Mouse (Mus musculus) limb, embryonic 12.5 days (tissue): ENCODE results near the gene Dnttip1. TPM values are rescaled to one million over a fixed set of nuclear protein-coding genes. Genes with fewer than 3 reads are reported as not detected.

ENCODE experiments used
- ATAC-seq: fragments of 200-750 bp; cut with Nextera tagmentation; 2 replicates; pipeline ENCODE4 v1.8.0; 2017; ENCODE audit warnings: low read depth, moderate TSS enrichment; ENCODE audit not compliant: insufficient number of reproducible peaks, insufficient read depth, low FRiP score, low TSS enrichment
- H3K27ac ChIP-seq: fragments of 300-500 bp; sonication (generic); 2 replicates; pipeline ENCODE4 v1.5.1; 2016; ENCODE audit warnings: mild to moderate bottlenecking, moderate library complexity
- H3K27me3 ChIP-seq: fragments of 300-500 bp; sonication (generic); 2 replicates; pipeline ENCODE4 v1.6.1; 2016; ENCODE audit warnings: mild to moderate bottlenecking, moderate library complexity
- H3K36me3 ChIP-seq: fragments of 300-500 bp; sonication (generic); 2 replicates; pipeline ENCODE4 v1.6.1; 2016; ENCODE audit warnings: mild to moderate bottlenecking, moderate library complexity
- H3K4me1 ChIP-seq: fragments of 300-500 bp; sonication (generic); replicated peaks from 2 replicates; pipeline ENCODE4 v1.6.1; 2016
- H3K4me2 ChIP-seq: fragments of 300-500 bp; sonication (generic); 2 replicates; pipeline ENCODE4 v1.6.1; 2016; ENCODE audit warnings: mild to moderate bottlenecking, moderate library complexity
- H3K4me3 ChIP-seq: fragments of 300-500 bp; sonication (generic); replicated peaks from 2 replicates; pipeline ENCODE4 v1.5.1; 2016; ENCODE audit warnings: mild to moderate bottlenecking
- H3K9ac ChIP-seq: fragments of 300-500 bp; sonication (generic); replicated peaks from 2 replicates; pipeline ENCODE4 v1.6.1; 2016; ENCODE audit warnings: mild to moderate bottlenecking, moderate library complexity
- H3K9me3 ChIP-seq: fragments of 300-500 bp; sonication (generic); 2 replicates; pipeline ENCODE4 v1.6.1; 2016; ENCODE audit warnings: mild to moderate bottlenecking, moderate library complexity
- WGBS: fragments of 180-500 bp; shearing (Covaris S2); methylation state at CpG from one replicate; pipeline ENCODE4 v1.1.7; 2016; 5-methylcytosine and 5-hydroxymethylcytosine counted together
- polyA plus RNA-seq: library from polyadenylated mRNA; unstranded; fragments of >200 nt; fragmentation: Nextera tagmentation; extraction: Ambion mirVana; gene quantifications from 2 replicates; pipeline ENCODE4 v1.2.1, GENCODE M21; 2016

Dnttip1 gene
- polyA plus RNA-seq, 1 experiment from 2014 or later, result 105 TPM

GRCm38 (mm10) chr2:164783926-164784581 is 38.3 kb downstream of the Dnttip1 start:
- H3K9ac ChIP-seq, result no peak overlapping the region
- no peak overlapping the region for H3K4me3 ChIP-seq
- peaks cover 7% of the 10 kb centered on the region; the same call in 1 of the 2 replicates for H3K36me3 ChIP-seq
- H3K4me2 ChIP-seq, result no peak overlapping the region
- no peaks in the 10 kb centered on the region for H3K9me3 ChIP-seq
- no peak for ATAC-seq
- no peak overlapping the region for H3K27ac ChIP-seq
- WGBS, result 77% methylated on average over 7 of the region's 7 CpGs
- peaks cover 12% of the 10 kb centered on the region for H3K4me1 ChIP-seq
- H3K27me3 ChIP-seq, result 0 out of 2 replicates have a peak, but pooled peaks cover 3% of the 10 kb centered on the region

GRCm38 (mm10) chr2:164784869-164785420 is 39.2 kb downstream of the Dnttip1 start:
- Histone ChIP-seq H3K9me3 (no peaks in the 10 kb centered on the region), H3K27ac (peak overlapping the region; percentile 73), H3K27me3 (0 out of 2 replicates have a peak, but pooled peaks cover 3% of the 10 kb centered on the region), H3K9ac (peak overlapping the region; percentile 75; the same call in 1 of the 2 replicates), H3K4me2 (peak overlapping the region; percentile 84), H3K36me3 (peaks cover 13% of the 10 kb centered on the region), H3K4me1 (peaks cover 12% of the 10 kb centered on the region), H3K4me3 (peak overlapping the region; percentile 68)
- no peak for ATAC-seq
- WGBS, result 10% methylated on average over 7 of the region's 7 CpGs

GRCm38 (mm10) chr2:164785481-164786387 is 40.0 kb downstream of the Dnttip1 start, which contains the start of gene Snx21:
Snx21 (plus strand) TSS chr2:164785823.
- peak; percentile 87 for ATAC-seq
- H3K27ac ChIP-seq, result peak within 1 kb of the TSS; percentile 73
- H3K36me3 ChIP-seq, result peaks cover 21% of the 10 kb centered on the region
- no peaks in the 10 kb centered on the region for H3K9me3 ChIP-seq
- H3K9ac ChIP-seq, result peak within 1 kb of the TSS; percentile 75
- H3K27me3 ChIP-seq, result 0 out of 2 replicates have a peak, but pooled peaks cover 3% of the 10 kb centered on the region
- peak within 1 kb of the TSS; percentile 68 for H3K4me3 ChIP-seq
- peak within 1 kb of the TSS; percentile 84 for H3K4me2 ChIP-seq
- WGBS, result under 1% methylated on average over 88 of the region's 89 CpGs
- H3K4me1 ChIP-seq, result peaks cover 12% of the 10 kb centered on the region

- Histone ChIP-seq H3K27ac (peak overlapping the region; percentile 73; the same call in 1 of the 2 replicates), H3K9ac (peak overlapping the region; percentile 75), H3K4me2 (peak overlapping the region; percentile 84), H3K36me3 (peaks cover 28% of the 10 kb centered on the region), H3K4me1 (peaks cover 12% of the 10 kb centered on the region), H3K4me3 (peak overlapping the region; percentile 68), H3K27me3 (0 out of 2 replicates have a peak, but pooled peaks cover 3% of the 10 kb centered on the region), H3K9me3 (no peaks in the 10 kb centered on the region)
- 7% methylated on average over 15 of the region's 15 CpGs for WGBS
- no peak for ATAC-seq
Observed at GRCm38 (mm10) chr2:164786388-164786885, 40.7 kb downstream of the Dnttip1 start.

- Histone ChIP-seq H3K36me3 (peaks cover 34% of the 10 kb centered on the region), H3K9me3 (no peaks in the 10 kb centered on the region), H3K27me3 (no peaks in the 10 kb centered on the region), H3K9ac (peak overlapping the region; percentile 75), H3K4me1 (peaks cover 12% of the 10 kb centered on the region), H3K4me3 (no peak overlapping the region), H3K4me2 (peak overlapping the region; percentile 84), H3K27ac (no peak overlapping the region)
- no peak for ATAC-seq
- WGBS, result 87% methylated on average over 3 of the region's 3 CpGs
Observed at GRCm38 (mm10) chr2:164787032-164787431, 41.2 kb downstream of the Dnttip1 start.

GRCm38 (mm10) chr2:164787779-164788178 is 42.0 kb downstream of the Dnttip1 start:
- WGBS, result 87% methylated on average over 10 of the region's 10 CpGs
- Histone ChIP-seq H3K27me3 (no peaks in the 10 kb centered on the region), H3K4me1 (peaks cover 12% of the 10 kb centered on the region), H3K9ac (no peak overlapping the region), H3K4me3 (no peak overlapping the region), H3K4me2 (no peak overlapping the region), H3K27ac (no peak overlapping the region), H3K9me3 (no peaks in the 10 kb centered on the region), H3K36me3 (peaks cover 41% of the 10 kb centered on the region)
- no peak for ATAC-seq

- Histone ChIP-seq H3K9me3 (no peaks in the 10 kb centered on the region), H3K9ac (peak overlapping the region; percentile 44; the same call in 1 of the 2 replicates), H3K4me1 (peaks cover 12% of the 10 kb centered on the region), H3K4me3 (no peak overlapping the region), H3K27me3 (no peaks in the 10 kb centered on the region), H3K27ac (no peak overlapping the region), H3K36me3 (peaks cover 47% of the 10 kb centered on the region), H3K4me2 (no peak overlapping the region)
- 78% methylated on average over 4 of the region's 4 CpGs for WGBS
- no peak for ATAC-seq
Observed at GRCm38 (mm10) chr2:164788411-164788810, 42.6 kb downstream of the Dnttip1 start.

- peaks cover 8% of the 10 kb centered on the region for H3K4me1 ChIP-seq
- H3K4me2 ChIP-seq, result no peak overlapping the region
- peaks cover 63% of the 10 kb centered on the region for H3K36me3 ChIP-seq
- 81% methylated on average over 4 of the region's 4 CpGs for WGBS
- no peaks in the 10 kb centered on the region for H3K27me3 ChIP-seq
- H3K9ac ChIP-seq, result no peak overlapping the region
- no peak for ATAC-seq
- H3K4me3 ChIP-seq, result no peak overlapping the region
- H3K9me3 ChIP-seq, result no peaks in the 10 kb centered on the region
- H3K27ac ChIP-seq, result no peak overlapping the region
Observed at GRCm38 (mm10) chr2:164790451-164790850, 44.7 kb downstream of the Dnttip1 start.

GRCm38 (mm10) chr2:164791841-164792261 is 46.1 kb downstream of the Dnttip1 start:
- ATAC-seq, result no peak
- 92% methylated on average over 18 of the region's 18 CpGs for WGBS
- Histone ChIP-seq H3K36me3 (peaks cover 77% of the 10 kb centered on the region), H3K27me3 (no peaks in the 10 kb centered on the region), H3K4me1 (peaks cover 4% of the 10 kb centered on the region), H3K4me2 (no peak overlapping the region), H3K9ac (no peak overlapping the region), H3K4me3 (no peak overlapping the region), H3K27ac (no peak overlapping the region), H3K9me3 (no peaks in the 10 kb centered on the region)

- Histone ChIP-seq H3K9me3 (no peaks in the 10 kb centered on the region), H3K36me3 (peaks cover 80% of the 10 kb centered on the region), H3K4me1 (no peaks in the 10 kb centered on the region), H3K4me2 (no peak overlapping the region), H3K9ac (no peak overlapping the region), H3K27ac (no peak overlapping the region), H3K4me3 (no peak overlapping the region), H3K27me3 (no peaks in the 10 kb centered on the region)
- no peak for ATAC-seq
- WGBS, result 93% methylated on average over 12 of the region's 12 CpGs
Observed at GRCm38 (mm10) chr2:164792400-164793190, 46.8 kb downstream of the Dnttip1 start.
